Mouse (Mus musculus) liver, embryonic 11.5 days (tissue): Measurements from ENCODE around the gene Troap. TPM values are rescaled to one million over a fixed set of nuclear protein-coding genes. Genes with fewer than 3 reads are reported as not detected.

Source experiments
- ATAC-seq: fragments of 200-750 bp; cut with Nextera tagmentation; replicated peaks from 2 replicates; pipeline ENCODE4 v1.8.0; 2017; ENCODE audit warnings: moderate number of reproducible peaks, mild to moderate bottlenecking, moderate TSS enrichment, moderate library complexity; ENCODE audit not compliant: low FRiP score
- DNase-seq: peaks from one replicate; pipeline ENCODE4 v3.0.0-alpha.2; 2017; ENCODE audit warnings: low spot score
- H3K27ac ChIP-seq: fragments of 300-500 bp; sonication (generic); 2 replicates; pipeline ENCODE4 v1.5.1; 2014; ENCODE audit warnings: mild to moderate bottlenecking, low read depth, low read length, control low read depth
- H3K27me3 ChIP-seq: fragments of 300-500 bp; sonication (generic); replicated peaks from 2 replicates; pipeline ENCODE4 v1.6.1; 2014; ENCODE audit warnings: low read length, mixed read lengths; ENCODE audit not compliant: control insufficient read depth, insufficient read depth
- H3K36me3 ChIP-seq: fragments of 300-500 bp; sonication (generic); 2 replicates; pipeline ENCODE4 v1.6.1; 2014; ENCODE audit warnings: mild to moderate bottlenecking, low read length, moderate library complexity, mixed read lengths; ENCODE audit not compliant: control insufficient read depth, insufficient read depth
- H3K4me1 ChIP-seq: fragments of 300-500 bp; sonication (generic); replicated peaks from 2 replicates; pipeline ENCODE4 v1.6.1; 2014; ENCODE audit warnings: low read length, mixed read lengths; ENCODE audit not compliant: control insufficient read depth, insufficient read depth
- H3K4me2 ChIP-seq: fragments of 300-500 bp; sonication (generic); 2 replicates; pipeline ENCODE4 v1.6.1; 2014; ENCODE audit warnings: mild to moderate bottlenecking, control low read depth, moderate library complexity
- H3K4me3 ChIP-seq: fragments of 300-500 bp; sonication (generic); 2 replicates; pipeline ENCODE4 v1.5.1; 2014; ENCODE audit warnings: low read depth, low read length, control low read depth
- H3K9ac ChIP-seq: fragments of 300-500 bp; sonication (generic); 2 replicates; pipeline ENCODE4 v1.6.1; 2014; ENCODE audit warnings: low read depth, low read length, control low read depth
- H3K9me3 ChIP-seq: fragments of 300-500 bp; sonication (generic); 2 replicates; pipeline ENCODE4 v1.6.1; 2016; ENCODE audit warnings: low read length, inconsistent platforms, mixed read lengths; ENCODE audit not compliant: control insufficient read depth
- WGBS: fragments of 180-500 bp; shearing (Covaris S2); extraction: QIAGEN DNeasy Blood & Tissue Kit; methylation state at CpG from one replicate; pipeline ENCODE4 v1.1.7; 2014; 5-methylcytosine and 5-hydroxymethylcytosine counted together
- polyA plus RNA-seq: library from polyadenylated mRNA; unstranded; fragments of >200 nt; fragmentation: Nextera tagmentation; extraction: Ambion mirVana; gene quantifications from 2 replicates; pipeline ENCODE4 v1.2.1, GENCODE M21; 2014

Troap gene
- 26.5 and 27.8 TPM in 2 replicates for polyA plus RNA-seq

GRCm38 (mm10) chr15:99074019-99074599 lies at the start of gene Troap:
Gene Troap (plus strand): TSS chr15:99074575.
- ATAC-seq = peak; percentile 39
- peak within 1 kb of the TSS; percentile 90 for H3K9ac ChIP-seq
- H3K27ac ChIP-seq = peak within 1 kb of the TSS; percentile 88
- peaks cover 16% of the 10 kb centered on the region; the same call in 1 of the 2 replicates for H3K36me3 ChIP-seq
- H3K4me3 ChIP-seq = peak within 1 kb of the TSS; percentile 85
- H3K9me3 ChIP-seq = no peaks in the 10 kb centered on the region
- no peak for DNase-seq
- peak within 1 kb of the TSS; percentile 80 for H3K4me2 ChIP-seq
- H3K4me1 ChIP-seq = peaks cover 15% of the 10 kb centered on the region
- 0 out of 2 replicates have a peak, but pooled peaks cover 4% of the 10 kb centered on the region for H3K27me3 ChIP-seq
- 18% methylated on average over 9 of the region's 9 CpGs for WGBS

GRCm38 (mm10) chr15:99024668-99025314 lies 49.6 kb upstream of the Troap start:
- no peaks in the 10 kb centered on the region for H3K36me3 ChIP-seq
- DNase-seq (peak; percentile 80), ATAC-seq (no peak)
- 0 out of 2 replicates have a peak overlapping the region, but pooled peaks have one; percentile 13 for H3K4me2 ChIP-seq
- H3K4me1 ChIP-seq = no peaks in the 10 kb centered on the region; the same call in 1 of the 2 replicates
- no peak overlapping the region for H3K9ac ChIP-seq
- no peaks in the 10 kb centered on the region for H3K9me3 ChIP-seq
- no peaks in the 10 kb centered on the region for H3K27me3 ChIP-seq
- no peak overlapping the region for H3K27ac ChIP-seq
- 21% methylated on average over 7 of the region's 8 CpGs for WGBS
- H3K4me3 ChIP-seq = no peak overlapping the region

- H3K9ac ChIP-seq = no peak overlapping the region
- H3K4me1 ChIP-seq = no peaks in the 10 kb centered on the region; the same call in 1 of the 2 replicates
- ATAC-seq (no peak), DNase-seq (no peak)
- H3K4me2 ChIP-seq = no peak overlapping the region
- no peak overlapping the region for H3K27ac ChIP-seq
- H3K27me3 ChIP-seq = no peaks in the 10 kb centered on the region
- no peaks in the 10 kb centered on the region for H3K9me3 ChIP-seq
- 64% methylated on average over 13 of the region's 13 CpGs for WGBS
- H3K4me3 ChIP-seq = no peak overlapping the region
- H3K36me3 ChIP-seq = no peaks in the 10 kb centered on the region
Observed at GRCm38 (mm10) chr15:99025414-99025813, 49.0 kb upstream of the Troap start.

- DNase-seq (peak; percentile 53), ATAC-seq (no peak)
- 46% methylated on average over 4 of the region's 4 CpGs for WGBS
- H3K4me1 ChIP-seq = no peaks in the 10 kb centered on the region; the same call in 1 of the 2 replicates
- H3K4me3 ChIP-seq = no peak overlapping the region
- no peak overlapping the region for H3K9ac ChIP-seq
- no peaks in the 10 kb centered on the region for H3K9me3 ChIP-seq
- no peak overlapping the region for H3K27ac ChIP-seq
- H3K4me2 ChIP-seq = no peak overlapping the region
- no peaks in the 10 kb centered on the region for H3K36me3 ChIP-seq
- no peaks in the 10 kb centered on the region for H3K27me3 ChIP-seq
Observed at GRCm38 (mm10) chr15:99026259-99026658, 48.1 kb upstream of the Troap start.

GRCm38 (mm10) chr15:99027116-99027515 lies 47.3 kb upstream of the Troap start:
- H3K9ac ChIP-seq = no peak overlapping the region
- H3K4me3 ChIP-seq = no peak overlapping the region
- no peaks in the 10 kb centered on the region for H3K36me3 ChIP-seq
- H3K4me2 ChIP-seq = no peak overlapping the region
- peaks cover 3% of the 10 kb centered on the region for H3K4me1 ChIP-seq
- DNase-seq (no peak), ATAC-seq (no peak)
- H3K27me3 ChIP-seq = no peaks in the 10 kb centered on the region
- whole genome bisulfite sequencing = 68% methylated on average over 5 of the region's 5 CpGs
- H3K27ac ChIP-seq = no peak overlapping the region
- no peaks in the 10 kb centered on the region for H3K9me3 ChIP-seq

- no peaks in the 10 kb centered on the region for H3K9me3 ChIP-seq
- peaks cover 2% of the 10 kb centered on the region; the same call in 1 of the 2 replicates for H3K36me3 ChIP-seq
- ATAC-seq = no peak
- peak overlapping the region; percentile 90 for H3K27ac ChIP-seq
- peak; percentile 52 for DNase-seq
- no peaks in the 10 kb centered on the region for H3K27me3 ChIP-seq
- peak overlapping the region; percentile 80 for H3K4me3 ChIP-seq
- peaks cover 18% of the 10 kb centered on the region for H3K4me1 ChIP-seq
- 3% methylated on average over 10 of the region's 10 CpGs for WGBS
- peak overlapping the region; percentile 88 for H3K9ac ChIP-seq
- peak overlapping the region; percentile 80 for H3K4me2 ChIP-seq
Observed at GRCm38 (mm10) chr15:99028874-99029458, 45.4 kb upstream of the Troap start.

GRCm38 (mm10) chr15:99029619-99030584 lies 44.5 kb upstream of the Troap start, which contains the start of gene Tuba1c:
Gene Tuba1c (plus strand): TSS chr15:99029891.
- ATAC-seq = peak; percentile 91
- peak; percentile 95 for DNase-seq
- WGBS = under 1% methylated on average over 52 of the region's 52 CpGs
- Histone ChIP-seq H3K36me3 (peaks cover 8% of the 10 kb centered on the region; the same call in 1 of the 2 replicates), H3K4me3 (peak within 1 kb of the TSS; percentile 80), H3K9ac (peak within 1 kb of the TSS; percentile 88), H3K4me1 (peaks cover 18% of the 10 kb centered on the region), H3K4me2 (peak within 1 kb of the TSS; percentile 80), H3K9me3 (no peaks in the 10 kb centered on the region), H3K27me3 (no peaks in the 10 kb centered on the region), H3K27ac (peak within 1 kb of the TSS; percentile 90)
